Mouse (Mus musculus): ENCODE measurements around the gene Krtap28-13.

Krtap28-13 gene

GRCm38 (mm10) chr1:83060643-83061042 lies at the start of gene Krtap28-13:
Gene Krtap28-13, plus strand, starts transcription at chr1:83060930.
- in situ Hi-C loops (cut with MboI; ENCODE audit: unreplicated experiment in 2 of 2): loop anchor here in 1 of 2 experiments (25.0 kb wide), 1 partner anchor 1748 kb away; no protein-coding TSS in a partner anchor

- in situ Hi-C loops (cut with MboI; ENCODE audit: unreplicated experiment in 2 of 2): no loop called here
These were observed 46.3 kb upstream of the Krtap28-13 start for GRCm38 (mm10) chr1:83014477-83014876.

- in situ Hi-C loops (cut with MboI; ENCODE audit: unreplicated experiment in 2 of 2): no loop called here
These were observed 45.3 kb upstream of the Krtap28-13 start for GRCm38 (mm10) chr1:83015329-83015879.

GRCm38 (mm10) chr1:83016556-83016955 lies 44.2 kb upstream of the Krtap28-13 start:
- in situ Hi-C loops (cut with MboI; ENCODE audit: unreplicated experiment in 2 of 2): no loop called here

GRCm38 (mm10) chr1:83031950-83032349 lies 28.8 kb upstream of the Krtap28-13 start:
- in situ Hi-C loops (cut with MboI; ENCODE audit: unreplicated experiment in 2 of 2): no loop called here

DNA sequence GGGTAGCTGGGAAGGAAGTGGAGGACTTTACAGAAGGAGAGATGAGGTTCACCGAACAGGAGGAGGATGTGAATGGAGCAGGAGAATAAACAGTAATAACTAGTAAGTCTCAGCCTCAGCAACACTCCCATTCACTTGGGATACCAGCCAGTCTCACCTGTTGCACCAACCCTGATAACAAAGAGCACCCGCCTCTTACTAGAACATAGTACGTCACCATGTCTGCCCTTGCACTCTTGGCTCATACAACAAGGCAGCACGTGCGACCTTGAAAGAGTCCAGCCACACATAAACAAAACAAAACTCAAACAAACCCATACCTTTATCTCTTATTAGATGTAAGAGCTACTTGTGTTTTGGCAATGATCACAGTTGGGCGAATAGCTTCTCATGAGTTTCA lies 28.2 kb upstream of the Krtap28-13 start:
- in situ Hi-C loops (cut with MboI; ENCODE audit: unreplicated experiment in 2 of 2): no loop called here

- in situ Hi-C loops (cut with MboI; ENCODE audit: unreplicated experiment in 2 of 2): no loop called here
These were observed 26.2 kb upstream of the Krtap28-13 start for GRCm38 (mm10) chr1:83034509-83034908.

DNA sequence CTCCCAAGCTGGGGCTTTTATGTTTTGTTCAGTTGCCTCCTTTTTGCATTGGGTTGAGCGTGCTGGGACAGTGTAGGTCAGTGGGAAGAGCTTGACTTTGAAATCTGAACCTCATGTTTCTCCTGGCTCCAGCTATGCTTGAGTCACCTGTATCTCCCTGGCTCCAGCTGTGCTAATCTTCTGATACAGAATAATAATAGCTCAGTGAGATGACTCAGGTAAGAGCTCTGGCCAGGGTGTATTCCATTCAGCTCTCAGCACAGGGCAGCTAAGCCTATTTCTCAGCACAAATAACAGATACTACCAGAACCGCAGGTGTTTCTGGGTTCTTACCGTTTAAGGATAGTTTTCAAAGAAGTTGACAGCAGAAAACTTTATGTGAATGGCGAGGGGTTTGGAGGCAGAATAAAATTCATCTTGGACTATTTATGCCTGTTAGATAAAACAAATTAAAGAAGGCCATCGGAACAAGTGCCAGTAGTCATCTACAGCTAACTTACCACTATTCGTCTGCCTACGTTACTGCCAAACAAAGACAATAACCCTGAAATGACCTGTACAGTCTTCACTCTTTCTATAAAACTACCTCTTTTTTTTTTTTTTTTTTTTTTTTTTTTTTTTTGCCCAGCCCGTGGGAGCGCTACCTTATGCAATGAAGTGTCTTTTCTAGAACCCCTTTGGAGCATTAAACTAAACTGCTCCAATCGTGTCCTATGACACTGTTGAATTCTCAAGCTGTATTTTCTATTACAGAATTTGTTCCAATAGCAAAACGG lies 23.6 kb upstream of the Krtap28-13 start:
- in situ Hi-C loops (cut with MboI; ENCODE audit: unreplicated experiment in 2 of 2): no loop called here

DNA sequence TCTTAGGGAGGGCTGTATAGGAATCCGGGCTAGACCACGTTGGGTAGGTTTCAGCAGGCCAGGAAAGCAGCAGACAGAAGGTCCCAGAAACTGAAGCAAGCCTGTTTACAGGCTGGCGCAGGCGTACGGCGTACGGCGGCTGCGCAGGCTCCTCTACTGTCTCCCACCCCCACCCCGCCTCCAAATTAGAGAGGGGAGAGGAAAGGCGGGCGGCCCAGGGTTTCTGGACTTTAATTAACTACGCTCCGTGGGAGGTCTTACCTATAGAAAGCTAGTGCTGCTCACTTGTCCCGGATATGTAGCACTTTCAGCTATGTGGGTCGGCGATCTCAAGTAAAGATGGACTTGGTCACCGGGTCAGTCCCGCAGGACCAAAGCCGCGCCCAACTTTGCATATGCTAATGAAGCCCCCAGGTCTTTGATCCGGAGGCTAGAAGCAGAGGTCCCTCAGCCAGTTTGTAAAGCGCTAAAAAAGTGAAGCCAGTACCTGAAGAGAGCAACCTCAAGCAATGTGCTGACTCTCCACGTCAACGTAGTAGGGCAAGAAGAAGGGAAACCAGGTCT lies 22.5 kb upstream of the Krtap28-13 start, which contains the start of gene Slc19a3:
Gene Slc19a3 (minus strand): TSS at position 340 of the 564 bp plus-strand sequence.
- in situ Hi-C loops (cut with MboI; ENCODE audit: unreplicated experiment in 2 of 2): no loop called here

- in situ Hi-C loops (cut with MboI; ENCODE audit: unreplicated experiment in 2 of 2): no loop called here
These were observed 21.6 kb upstream of the Krtap28-13 start for GRCm38 (mm10) chr1:83039080-83039479.

GRCm38 (mm10) chr1:83042380-83042779 lies 18.4 kb upstream of the Krtap28-13 start, which contains the start of gene Krtap28-10:
Gene Krtap28-10, minus strand, starts transcription at chr1:83042480.
- in situ Hi-C loops (cut with MboI; ENCODE audit: unreplicated experiment in 2 of 2): no loop called here

GRCm38 (mm10) chr1:83044882-83045427 lies 15.8 kb upstream of the Krtap28-13 start, which contains the start of gene Gm47969:
Gene Gm47969, plus strand, starts transcription at chr1:83044932.
- in situ Hi-C loops (cut with MboI; ENCODE audit: unreplicated experiment in 2 of 2): no loop called here

- in situ Hi-C loops (cut with MboI; ENCODE audit: unreplicated experiment in 2 of 2): loop anchor here in 1 of 2 experiments (25.0 kb wide), 1 partner anchor 1746 kb away; no protein-coding TSS in a partner anchor
These were observed 2.2 kb upstream of the Krtap28-13 start for GRCm38 (mm10) chr1:83058481-83058880.

- in situ Hi-C loops (cut with MboI; ENCODE audit: unreplicated experiment in 2 of 2): loop anchor here in 1 of 2 experiments (25.0 kb wide), 1 partner anchor 1747 kb away; no protein-coding TSS in a partner anchor
These were observed 1.5 kb upstream of the Krtap28-13 start, which contains the start of gene A030005K14Rik for GRCm38 (mm10) chr1:83059278-83059677. Gene A030005K14Rik, minus strand, starts transcription at chr1:83059378.

DNA sequence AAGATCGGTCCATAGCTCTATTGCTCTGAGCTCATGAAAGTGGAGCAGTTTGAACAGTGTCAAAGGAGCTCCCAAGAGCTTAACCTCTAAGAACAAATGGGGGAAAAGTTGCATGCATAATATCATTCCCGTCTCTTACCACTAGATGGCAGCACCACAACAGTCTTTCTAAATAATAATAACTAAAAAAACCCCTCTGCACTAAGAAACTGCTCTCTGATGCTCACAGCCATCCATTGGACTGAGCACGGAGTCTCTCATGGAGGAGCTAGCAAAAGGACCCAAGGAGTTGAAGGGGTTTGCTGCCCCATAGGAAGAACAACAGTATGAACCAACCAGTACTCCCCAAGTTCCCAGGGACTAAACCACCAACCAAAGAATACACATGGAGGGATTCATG lies 4.1 kb downstream of the Krtap28-13 start:
- in situ Hi-C loops (cut with MboI; ENCODE audit: unreplicated experiment in 2 of 2): loop anchor here in 1 of 2 experiments (25.0 kb wide), 1 partner anchor 1753 kb away; no protein-coding TSS in a partner anchor

DNA sequence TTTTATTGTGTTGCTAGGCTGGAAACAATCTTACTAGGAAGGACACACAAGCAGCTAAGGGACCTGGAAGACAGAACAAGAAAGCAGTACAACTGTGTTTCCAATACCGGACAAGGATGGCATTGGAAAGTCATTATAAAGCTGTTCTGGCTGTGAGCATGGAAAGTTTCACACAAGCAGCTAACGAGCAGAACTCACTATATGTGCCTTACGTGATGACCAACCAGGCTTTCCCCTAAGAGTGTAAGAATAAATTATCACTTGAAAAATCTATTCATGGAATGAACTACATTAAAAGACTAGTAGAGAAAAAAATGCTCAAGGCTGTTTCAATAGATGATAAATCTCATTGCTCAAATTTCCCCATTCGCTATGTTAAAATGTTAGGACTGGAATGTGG lies 5.8 kb downstream of the Krtap28-13 start:
- in situ Hi-C loops (cut with MboI; ENCODE audit: unreplicated experiment in 2 of 2): loop anchor here in 1 of 2 experiments (25.0 kb wide), 1 partner anchor 1754 kb away; no protein-coding TSS in a partner anchor

DNA sequence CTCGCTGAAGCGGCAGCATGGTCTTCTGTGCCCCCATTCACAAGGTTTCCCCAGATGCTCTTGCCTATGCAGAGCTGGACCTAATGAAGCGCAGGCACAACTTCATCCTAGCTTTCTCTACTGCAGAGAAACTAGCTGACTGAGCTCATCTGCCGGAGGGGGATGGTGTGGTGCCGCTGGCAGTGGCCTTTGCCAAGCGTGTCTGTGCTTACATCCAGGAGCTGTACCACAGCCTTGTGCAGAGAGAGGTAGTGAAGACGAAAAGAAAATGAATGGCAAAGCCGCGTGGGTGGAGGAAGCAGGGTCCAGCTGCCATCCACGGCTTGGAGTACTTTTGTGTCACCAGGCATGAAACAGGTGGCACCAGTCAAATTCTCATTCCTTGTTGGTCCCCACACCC lies 6.5 kb downstream of the Krtap28-13 start:
- in situ Hi-C loops (cut with MboI; ENCODE audit: unreplicated experiment in 2 of 2): loop anchor here in 1 of 2 experiments (25.0 kb wide), 1 partner anchor 1755 kb away; no protein-coding TSS in a partner anchor

DNA sequence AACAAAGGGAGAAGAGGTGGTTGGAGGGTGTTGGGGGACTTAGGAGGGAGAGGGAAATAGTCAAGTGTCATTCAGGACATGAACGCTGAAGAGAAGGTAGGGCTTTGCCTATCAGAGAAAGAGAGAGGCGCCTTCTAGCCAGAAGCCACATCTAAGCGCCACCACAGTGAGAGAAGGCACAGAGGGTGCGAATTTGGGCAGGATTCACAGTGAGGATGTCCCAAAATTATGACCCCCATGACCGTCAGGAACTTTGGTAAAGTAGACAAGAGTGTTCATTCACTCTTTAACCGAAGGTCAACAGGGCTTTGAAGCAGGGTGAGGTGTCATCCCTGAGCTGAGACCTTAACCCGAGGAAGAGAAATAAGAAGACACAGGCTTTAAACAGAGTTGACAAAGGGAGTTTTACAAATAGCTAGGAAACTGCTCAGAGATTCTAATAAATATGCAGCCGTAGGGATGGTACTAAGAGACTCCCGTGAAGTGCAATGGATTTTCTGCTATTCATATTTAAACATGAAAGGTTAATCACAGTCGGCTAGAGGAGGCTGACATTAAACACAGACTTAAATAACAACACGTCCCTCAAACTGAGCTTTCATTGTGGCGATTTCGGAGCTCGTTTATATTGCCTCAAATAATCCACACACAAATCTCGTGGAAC lies 14.9 kb downstream of the Krtap28-13 start:
- in situ Hi-C loops (cut with MboI; ENCODE audit: unreplicated experiment in 2 of 2): loop anchor here (10.0 kb wide), 1 partner anchor 521 kb away; no protein-coding TSS in a partner anchor

GRCm38 (mm10) chr1:83076190-83076917 lies 15.6 kb downstream of the Krtap28-13 start:
- in situ Hi-C loops (cut with MboI; ENCODE audit: unreplicated experiment in 2 of 2): loop anchor here (10.0 kb wide), 1 partner anchor 522 kb away; no protein-coding TSS in a partner anchor

All from v-Abl transformed pro-B cells (cell line).